Mouse (Mus musculus) embryo, embryonic 9.5 days (tissue): ENCODE data around the gene Ankrd34c.

Source experiments
- DNase-seq: peaks from one replicate; pipeline ENCODE4 v3.0.0-alpha.2; 2017; ENCODE audit errors: extremely low spot score

Ankrd34c gene

GRCm38 (mm10) chr9:89738295-89738694 lies at the start of gene Ankrd34c:
Gene Ankrd34c (minus strand): TSS chr9:89738475.
- no peak for DNase-seq

- no peak for DNase-seq
Observed at GRCm38 (mm10) chr9:89787532-89787931, 49.3 kb upstream of the Ankrd34c start.

- no peak for DNase-seq
Observed at GRCm38 (mm10) chr9:89781395-89781927, 43.2 kb upstream of the Ankrd34c start.

- no peak for DNase-seq
Observed at GRCm38 (mm10) chr9:89779237-89779636, 41.0 kb upstream of the Ankrd34c start.

- DNase-seq = no peak
Observed at GRCm38 (mm10) chr9:89771153-89771552, 32.9 kb upstream of the Ankrd34c start.

GRCm38 (mm10) chr9:89762017-89762416 lies 23.7 kb upstream of the Ankrd34c start:
- no peak for DNase-seq

- no peak for DNase-seq
Observed at GRCm38 (mm10) chr9:89758569-89758968, 20.3 kb upstream of the Ankrd34c start.

- DNase-seq = no peak
Observed at GRCm38 (mm10) chr9:89758139-89758538, 19.9 kb upstream of the Ankrd34c start.

- no peak for DNase-seq
Observed at GRCm38 (mm10) chr9:89757571-89757970, 19.3 kb upstream of the Ankrd34c start.

- no peak for DNase-seq
Observed at GRCm38 (mm10) chr9:89740041-89740440, 1.8 kb upstream of the Ankrd34c start.

GRCm38 (mm10) chr9:89737888-89738287 lies 387 bp downstream of the Ankrd34c start:
- DNase-seq = no peak

GRCm38 (mm10) chr9:89736932-89737705 lies 1.2 kb downstream of the Ankrd34c start:
- DNase-seq = peak; percentile 71

- peak; percentile 36 for DNase-seq
Observed at GRCm38 (mm10) chr9:89706906-89707305, 31.4 kb downstream of the Ankrd34c start.

- no peak for DNase-seq
Observed at GRCm38 (mm10) chr9:89705197-89705533, 33.1 kb downstream of the Ankrd34c start.

- peak; percentile 87 for DNase-seq
Observed at GRCm38 (mm10) chr9:89704265-89705196, 33.7 kb downstream of the Ankrd34c start, which contains the start of gene Tmed3. Gene Tmed3 (minus strand): TSS chr9:89705068.

GRCm38 (mm10) chr9:89700910-89701457 lies 37.3 kb downstream of the Ankrd34c start:
- no peak for DNase-seq

- DNase-seq = no peak
Observed at GRCm38 (mm10) chr9:89695143-89695542, 43.1 kb downstream of the Ankrd34c start.

GRCm38 (mm10) chr9:89693670-89694069 lies 44.6 kb downstream of the Ankrd34c start:
- no peak for DNase-seq

GRCm38 (mm10) chr9:89689179-89689578 lies 49.1 kb downstream of the Ankrd34c start:
- no peak for DNase-seq

- peak; percentile 23 for DNase-seq
Observed at GRCm38 (mm10) chr9:89687503-89688226, 50.6 kb downstream of the Ankrd34c start.

GRCm38 (mm10) chr9:89686262-89686661 lies 52.0 kb downstream of the Ankrd34c start:
- no peak for DNase-seq
